Mouse (Mus musculus) forebrain, embryonic 16.5 days (tissue): ENCODE measurements around the gene Ifna14. TPM values are rescaled to one million over a fixed set of nuclear protein-coding genes. Genes with fewer than 3 reads are reported as not detected.

Experiments
- ATAC-seq: fragments of 200-750 bp; cut with Nextera tagmentation; 2 replicates; pipeline ENCODE4 v1.8.0; 2017; ENCODE audit warnings: mild to moderate bottlenecking, moderate library complexity
- H3K27ac ChIP-seq: fragments of 300-500 bp; sonication (generic); 2 replicates; pipeline ENCODE4 v1.5.1; 2014; ENCODE audit warnings: low read length, control low read depth
- H3K27me3 ChIP-seq: fragments of 300-500 bp; sonication (generic); replicated peaks from 2 replicates; pipeline ENCODE4 v1.6.1; 2014; ENCODE audit warnings: low read length; ENCODE audit not compliant: control insufficient read depth, insufficient read depth
- H3K36me3 ChIP-seq: fragments of 300-500 bp; sonication (generic); 2 replicates; pipeline ENCODE4 v1.6.1; 2014; ENCODE audit not compliant: control insufficient read depth, insufficient read depth
- H3K4me1 ChIP-seq: fragments of 300-500 bp; sonication (generic); replicated peaks from 2 replicates; pipeline ENCODE4 v1.6.1; 2014; ENCODE audit warnings: low read length; ENCODE audit not compliant: control insufficient read depth, insufficient read depth
- H3K4me2 ChIP-seq: fragments of 300-500 bp; sonication (generic); 2 replicates; pipeline ENCODE4 v1.6.1; 2014; ENCODE audit warnings: mild to moderate bottlenecking, low read length, control low read depth
- H3K4me3 ChIP-seq: fragments of 300-500 bp; sonication (generic); replicated peaks from 2 replicates; pipeline ENCODE4 v1.5.1; 2014; ENCODE audit warnings: mild to moderate bottlenecking, low read length, control low read depth
- H3K9ac ChIP-seq: fragments of 300-500 bp; sonication (generic); replicated peaks from 2 replicates; pipeline ENCODE4 v1.6.1; 2014; ENCODE audit warnings: low read depth, low read length, control low read depth
- H3K9me3 ChIP-seq: fragments of 300-500 bp; sonication (generic); 2 replicates; pipeline ENCODE4 v1.6.1; 2016; ENCODE audit warnings: low read length; ENCODE audit not compliant: control insufficient read depth
- WGBS: fragments of 180-500 bp; shearing (Covaris S2); extraction: QIAGEN DNeasy Blood & Tissue Kit; methylation state at CpG from one replicate; pipeline ENCODE4 v1.1.7; 2014; 5-methylcytosine and 5-hydroxymethylcytosine counted together
- polyA plus RNA-seq: library from polyadenylated mRNA; unstranded; fragments of >200 nt; fragmentation: Nextera tagmentation; extraction: Ambion mirVana; gene quantifications from 2 replicates; pipeline ENCODE4 v1.2.1, GENCODE M21; 2015

The Ifna14 gene
- polyA plus RNA-seq, 1 experiment from 2014 or later, result not detected

DNA sequence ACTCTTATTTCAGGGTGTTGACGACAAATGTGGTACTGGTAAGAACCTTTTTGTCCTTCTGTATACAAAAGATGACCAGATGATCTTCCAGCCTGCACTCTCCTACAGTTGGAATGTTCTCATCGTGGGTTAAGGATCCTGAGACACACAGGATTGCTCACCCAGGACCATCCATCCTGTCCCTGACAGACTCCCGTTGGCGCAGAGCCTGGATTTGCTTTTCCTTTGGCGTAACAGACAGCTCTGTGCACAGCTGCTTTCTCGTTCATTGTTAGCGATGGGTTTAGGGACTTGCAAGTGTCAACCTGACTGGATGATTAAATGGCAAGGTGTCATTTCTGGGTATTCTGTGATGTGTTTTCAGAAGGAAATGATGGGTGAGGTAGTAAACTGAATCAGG is 35.0 kb downstream of the Ifna14 start:
- H3K36me3 ChIP-seq, result no peaks in the 10 kb centered on the region
- H3K9me3 ChIP-seq, result no peaks in the 10 kb centered on the region
- peaks cover 2% of the 10 kb centered on the region; the same call in 1 of the 2 replicates for H3K4me1 ChIP-seq
- WGBS, result 69% methylated on average over 7 of the region's 7 CpGs
- H3K4me2 ChIP-seq, result no peak overlapping the region
- no peak overlapping the region for H3K4me3 ChIP-seq
- no peak overlapping the region for H3K27ac ChIP-seq
- no peak overlapping the region for H3K9ac ChIP-seq
- ATAC-seq, result no peak
- H3K27me3 ChIP-seq, result no peaks in the 10 kb centered on the region

DNA sequence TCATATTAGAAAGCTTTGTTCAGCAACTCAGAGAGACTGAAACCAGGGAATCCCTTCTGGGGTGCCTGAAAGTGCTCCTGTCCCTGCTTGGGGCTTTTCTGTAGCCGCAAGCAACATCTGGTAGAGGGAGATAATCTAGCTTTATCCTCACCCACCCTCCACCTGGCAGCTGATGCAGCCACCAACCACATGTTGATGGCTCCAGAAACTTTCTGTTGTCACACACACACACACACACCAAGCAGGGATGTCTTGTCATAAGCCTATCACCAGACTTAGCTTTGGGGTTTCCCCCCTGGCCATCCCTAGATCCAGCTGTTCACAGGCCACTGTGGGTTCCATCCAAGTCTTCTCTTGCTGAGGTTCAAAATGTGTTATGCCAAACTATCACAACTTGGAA is 35.9 kb downstream of the Ifna14 start:
- H3K4me2 ChIP-seq, result no peak overlapping the region
- no peak overlapping the region for H3K4me3 ChIP-seq
- WGBS, result 86% methylated on average over 1 of the region's 1 CpGs
- H3K4me1 ChIP-seq, result peaks cover 2% of the 10 kb centered on the region; the same call in 1 of the 2 replicates
- no peak overlapping the region for H3K9ac ChIP-seq
- no peaks in the 10 kb centered on the region for H3K27me3 ChIP-seq
- H3K36me3 ChIP-seq, result no peaks in the 10 kb centered on the region
- H3K9me3 ChIP-seq, result no peaks in the 10 kb centered on the region
- no peak overlapping the region for H3K27ac ChIP-seq
- ATAC-seq, result no peak

DNA sequence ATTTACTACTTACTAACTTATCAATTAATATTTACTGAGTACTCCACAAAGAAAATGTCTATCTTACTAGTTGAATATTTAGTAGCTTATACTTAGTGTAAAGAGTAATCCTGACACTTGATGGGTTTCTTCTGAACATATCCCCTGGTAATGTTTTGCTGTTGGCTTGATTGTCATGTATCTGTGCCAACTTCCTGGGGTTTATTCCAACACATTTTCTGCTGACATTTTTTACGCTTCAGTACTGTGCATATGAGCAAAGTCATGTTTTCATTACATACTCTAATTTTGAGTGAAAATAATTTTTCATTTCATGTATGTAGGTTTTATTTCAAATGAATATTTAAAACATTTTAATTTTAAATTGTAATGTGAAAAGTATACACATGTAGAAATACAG is 36.7 kb downstream of the Ifna14 start:
- peak; percentile 80 for ATAC-seq
- peaks cover 2% of the 10 kb centered on the region; the same call in 1 of the 2 replicates for H3K4me1 ChIP-seq
- 49% methylated on average over 1 of the region's 1 CpGs for WGBS
- H3K4me2 ChIP-seq, result no peak overlapping the region
- no peaks in the 10 kb centered on the region for H3K36me3 ChIP-seq
- no peak overlapping the region for H3K4me3 ChIP-seq
- no peaks in the 10 kb centered on the region for H3K27me3 ChIP-seq
- no peak overlapping the region for H3K27ac ChIP-seq
- H3K9me3 ChIP-seq, result no peaks in the 10 kb centered on the region
- H3K9ac ChIP-seq, result no peak overlapping the region

GRCm38 (mm10) chr4:88533499-88533898 is 38.1 kb downstream of the Ifna14 start:
- no peak overlapping the region for H3K4me2 ChIP-seq
- H3K27me3 ChIP-seq, result no peaks in the 10 kb centered on the region
- no peak overlapping the region for H3K4me3 ChIP-seq
- no peaks in the 10 kb centered on the region for H3K9me3 ChIP-seq
- no peak overlapping the region for H3K27ac ChIP-seq
- 88% methylated on average over 2 of the region's 2 CpGs for WGBS
- peaks cover 2% of the 10 kb centered on the region; the same call in 1 of the 2 replicates for H3K4me1 ChIP-seq
- no peak for ATAC-seq
- H3K36me3 ChIP-seq, result no peaks in the 10 kb centered on the region
- H3K9ac ChIP-seq, result no peak overlapping the region

- WGBS, result 89% methylated on average over 2 of the region's 2 CpGs
- Histone ChIP-seq H3K27me3 (no peaks in the 10 kb centered on the region), H3K27ac (no peak overlapping the region), H3K36me3 (no peaks in the 10 kb centered on the region), H3K9ac (no peak overlapping the region), H3K4me3 (no peak overlapping the region), H3K4me1 (peaks cover 2% of the 10 kb centered on the region; the same call in 1 of the 2 replicates), H3K4me2 (no peak overlapping the region), H3K9me3 (no peaks in the 10 kb centered on the region)
- ATAC-seq, result no peak
These were observed 40.7 kb downstream of the Ifna14 start for GRCm38 (mm10) chr4:88530892-88531291.

GRCm38 (mm10) chr4:88530271-88530670 is 41.3 kb downstream of the Ifna14 start:
- H3K27me3 ChIP-seq, result no peaks in the 10 kb centered on the region
- no peak overlapping the region for H3K27ac ChIP-seq
- H3K4me3 ChIP-seq, result no peak overlapping the region
- no peak overlapping the region for H3K9ac ChIP-seq
- ATAC-seq, result no peak
- H3K9me3 ChIP-seq, result no peaks in the 10 kb centered on the region
- no peak overlapping the region for H3K4me2 ChIP-seq
- H3K4me1 ChIP-seq, result no peaks in the 10 kb centered on the region
- no peaks in the 10 kb centered on the region for H3K36me3 ChIP-seq
- 82% methylated on average over 4 of the region's 4 CpGs for WGBS

DNA sequence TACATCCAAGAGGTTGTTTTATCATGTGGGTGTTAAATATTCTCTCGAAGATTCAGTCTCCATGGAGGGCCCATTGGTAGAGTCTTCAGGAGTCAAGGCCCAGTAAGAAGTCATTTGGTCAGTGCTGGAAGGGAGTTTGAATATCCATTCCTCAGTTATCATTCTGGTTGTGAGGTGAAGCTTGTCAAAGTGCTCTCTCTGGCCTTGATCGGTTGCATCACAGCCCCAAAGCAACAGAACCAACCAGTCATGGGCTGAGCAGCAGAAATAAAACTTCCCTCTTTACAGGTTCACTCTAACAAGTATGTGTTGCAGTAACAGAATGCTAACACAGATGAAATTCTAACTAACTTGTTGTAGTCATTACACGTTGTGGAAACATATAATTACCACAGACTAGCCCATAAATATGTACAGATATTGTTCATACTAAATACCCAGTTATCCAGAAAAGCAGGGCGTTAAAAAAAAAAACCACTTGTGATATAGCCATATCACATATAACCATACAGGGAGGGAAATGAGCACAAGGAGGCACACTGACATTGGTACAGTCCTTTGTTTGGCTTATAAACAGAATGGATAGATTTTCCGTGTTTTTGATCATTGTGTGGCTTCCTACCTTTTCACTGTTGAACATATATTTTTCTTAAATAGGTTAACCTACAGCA is 45.1 kb downstream of the Ifna14 start:
- Histone ChIP-seq H3K36me3 (no peaks in the 10 kb centered on the region), H3K9ac (no peak overlapping the region), H3K4me1 (no peaks in the 10 kb centered on the region), H3K27ac (no peak overlapping the region), H3K9me3 (no peaks in the 10 kb centered on the region), H3K4me3 (no peak overlapping the region), H3K4me2 (no peak overlapping the region), H3K27me3 (no peaks in the 10 kb centered on the region)
- 89% methylated on average over 5 of the region's 5 CpGs for WGBS
- ATAC-seq, result no peak

- Histone ChIP-seq H3K4me3 (no peak overlapping the region), H3K9me3 (no peaks in the 10 kb centered on the region), H3K9ac (no peak overlapping the region), H3K4me1 (no peaks in the 10 kb centered on the region), H3K27ac (no peak overlapping the region), H3K27me3 (no peaks in the 10 kb centered on the region), H3K4me2 (no peak overlapping the region), H3K36me3 (no peaks in the 10 kb centered on the region)
- ATAC-seq, result no peak
- WGBS, result 88% methylated on average over 3 of the region's 3 CpGs
These were observed 46.2 kb downstream of the Ifna14 start for GRCm38 (mm10) chr4:88525393-88525792.

GRCm38 (mm10) chr4:88523241-88523640 is 48.4 kb downstream of the Ifna14 start:
- Histone ChIP-seq H3K27me3 (no peaks in the 10 kb centered on the region), H3K4me2 (no peak overlapping the region), H3K36me3 (no peaks in the 10 kb centered on the region), H3K4me3 (no peak overlapping the region), H3K9me3 (no peaks in the 10 kb centered on the region), H3K27ac (no peak overlapping the region), H3K4me1 (0 out of 2 replicates have a peak, but pooled peaks cover 2% of the 10 kb centered on the region), H3K9ac (no peak overlapping the region)
- no peak for ATAC-seq

DNA sequence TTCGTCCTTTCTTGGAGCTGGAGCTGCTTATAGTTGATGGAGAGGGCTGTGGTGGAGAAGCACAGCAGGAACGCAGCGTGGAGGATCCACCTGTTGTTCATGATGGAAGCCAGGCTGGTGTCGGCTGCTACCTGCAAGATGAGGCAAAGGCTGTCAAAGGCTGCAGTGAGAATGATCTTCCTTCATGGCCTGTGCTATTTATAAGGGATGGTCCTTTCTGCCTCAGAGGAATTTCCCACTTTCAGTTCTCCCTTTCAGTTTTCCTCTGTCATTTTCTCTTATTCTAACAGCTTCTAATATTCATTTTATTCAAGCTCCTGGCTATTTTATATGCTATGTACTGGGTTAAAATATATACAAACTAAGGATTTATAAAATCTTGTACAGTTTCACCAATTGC is 48.9 kb downstream of the Ifna14 start, which contains the start of gene Ifnb1:
TSS of gene Ifnb1 (minus strand) at position 101 of the 400 bp plus-strand sequence.
- no peaks in the 10 kb centered on the region for H3K9me3 ChIP-seq
- 92% methylated on average over 4 of the region's 4 CpGs for WGBS
- no peak for ATAC-seq

More for the DNA sequence above, 48.9 kb downstream of the Ifna14 start, which contains the start of gene Ifnb1:
- Histone ChIP-seq H3K27me3 (no peaks in the 10 kb centered on the region), H3K27ac (no peak within 1 kb of the TSS), H3K4me2 (no peak within 1 kb of the TSS), H3K9ac (no peak within 1 kb of the TSS), H3K4me3 (no peak within 1 kb of the TSS), H3K36me3 (no peaks in the 10 kb centered on the region), H3K4me1 (peaks cover 2% of the 10 kb centered on the region; the same call in 1 of the 2 replicates)
